Mouse (Mus musculus): ENCODE measurements around the gene Prss34. TPM values are rescaled to one million over a fixed set of nuclear protein-coding genes. Genes with fewer than 3 reads are reported as not detected.

The Prss34 gene
- not detected in 2 replicates for polyA plus RNA-seq (2014; fragmentation: Nextera tagmentation; extraction: Ambion mirVana)

- Histone ChIP-seq H3K9me3 (ENCODE audit: control insufficient read depth, low read length) (no peaks in the 10 kb centered on the region), H3K9ac (replicated peaks; ENCODE audit: low read depth, low read length) (no peak within 1 kb of the TSS), H3K27me3 (ENCODE audit: control insufficient read depth, insufficient read depth, low read length) (no peaks in the 10 kb centered on the region), H3K36me3 (ENCODE audit: control insufficient read depth, insufficient read depth, low read length) (no peaks in the 10 kb centered on the region), H3K4me3 (ENCODE audit: low read depth, low read length) (no peak within 1 kb of the TSS), H3K4me1 (ENCODE audit: control insufficient read depth, insufficient read depth, low read length) (no peaks in the 10 kb centered on the region), H3K27ac (ENCODE audit: low read depth, low read length) (no peak within 1 kb of the TSS), H3K4me2 (ENCODE audit: low read depth, low read length) (no peak within 1 kb of the TSS)
- WGBS, result 76% methylated on average over 5 of the region's 5 CpGs
- no peak for ATAC-seq (ENCODE audit: low read depth)
Observed at GRCm38 (mm10) chr17:25298094-25298493, at the start of gene Prss34. Gene Prss34, plus strand, starts transcription at chr17:25298394.

DNA sequence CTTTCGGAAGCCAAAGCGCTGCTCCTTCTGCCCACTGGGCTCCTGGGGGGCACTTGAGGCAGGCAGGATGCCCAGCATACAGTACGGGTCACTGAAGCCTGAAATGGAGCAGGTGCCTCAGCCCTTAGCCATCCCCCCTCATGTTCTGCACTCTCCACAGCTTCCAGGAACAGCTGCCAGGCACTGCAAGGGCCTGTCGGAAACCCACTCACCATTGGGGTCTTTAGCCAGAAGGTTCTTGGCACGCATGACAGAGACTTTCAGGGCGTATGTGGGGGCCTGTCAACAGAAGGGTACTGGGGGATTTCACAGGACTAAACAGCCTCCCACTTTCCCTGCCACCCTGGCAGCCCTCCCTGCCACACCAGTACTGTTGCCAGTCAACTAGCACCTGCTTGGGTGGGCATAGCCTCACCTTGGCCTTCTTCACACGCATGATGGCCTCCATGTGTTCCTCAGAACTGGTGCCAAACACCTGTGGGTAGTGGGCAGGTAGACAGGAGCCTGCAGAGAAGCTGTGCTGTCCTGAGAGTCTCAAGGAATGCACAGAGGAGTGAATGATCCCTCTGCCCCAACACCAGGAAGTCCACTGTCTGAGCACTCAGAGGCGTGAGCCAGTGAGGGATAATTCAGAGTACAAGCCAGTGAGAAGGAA is 47.9 kb upstream of the Prss34 start:
- 77% methylated on average over 8 of the region's 8 CpGs for WGBS
- ATAC-seq (ENCODE audit: low read depth), result no peak
- no peaks in the 10 kb centered on the region for H3K36me3 ChIP-seq (ENCODE audit: control insufficient read depth, insufficient read depth, low read length)
- H3K4me3 ChIP-seq (ENCODE audit: low read depth, low read length), result no peak overlapping the region
- no peaks in the 10 kb centered on the region for H3K9me3 ChIP-seq (ENCODE audit: control insufficient read depth, low read length)
- no peak overlapping the region for H3K9ac ChIP-seq (replicated peaks; ENCODE audit: low read depth, low read length)
- peaks cover 16% of the 10 kb centered on the region for H3K4me1 ChIP-seq (ENCODE audit: control insufficient read depth, insufficient read depth, low read length)
- H3K4me2 ChIP-seq (ENCODE audit: low read depth, low read length), result no peak overlapping the region
- no peak overlapping the region; the same call in 1 of the 2 replicates for H3K27ac ChIP-seq (ENCODE audit: low read depth, low read length)
- no peaks in the 10 kb centered on the region for H3K27me3 ChIP-seq (ENCODE audit: control insufficient read depth, insufficient read depth, low read length)

DNA sequence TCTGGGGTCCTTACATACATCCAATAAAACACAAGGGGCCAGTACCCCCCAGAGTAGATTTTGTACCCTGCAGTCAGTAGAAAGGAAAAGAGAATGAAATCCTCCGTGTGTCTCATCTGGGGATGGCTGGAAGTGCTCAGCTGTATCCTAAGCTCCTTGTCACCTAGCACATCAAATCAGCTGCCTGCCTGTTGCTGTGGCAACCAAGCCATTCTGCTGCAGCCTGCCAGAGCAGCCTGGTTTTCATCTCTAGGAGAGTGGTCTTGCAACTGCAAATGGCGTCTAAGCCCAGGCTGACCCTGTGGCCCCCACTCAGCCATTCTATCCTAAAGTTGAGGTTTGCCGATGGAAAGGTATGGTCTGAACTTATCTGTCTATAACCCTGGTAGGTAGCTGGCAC is 45.6 kb upstream of the Prss34 start:
- peak; percentile 59; the same call in 1 of the 2 replicates for ATAC-seq (ENCODE audit: low read depth)
- Histone ChIP-seq H3K4me2 (ENCODE audit: low read depth, low read length) (no peak overlapping the region), H3K9ac (replicated peaks; ENCODE audit: low read depth, low read length) (no peak overlapping the region), H3K4me1 (ENCODE audit: control insufficient read depth, insufficient read depth, low read length) (peaks cover 24% of the 10 kb centered on the region), H3K4me3 (ENCODE audit: low read depth, low read length) (no peak overlapping the region), H3K27ac (ENCODE audit: low read depth, low read length) (peak overlapping the region; percentile 23; the same call in 1 of the 2 replicates), H3K36me3 (ENCODE audit: control insufficient read depth, insufficient read depth, low read length) (no peaks in the 10 kb centered on the region), H3K27me3 (ENCODE audit: control insufficient read depth, insufficient read depth, low read length) (peaks cover 8% of the 10 kb centered on the region), H3K9me3 (ENCODE audit: control insufficient read depth, low read length) (no peaks in the 10 kb centered on the region)
- 27% methylated on average over 3 of the region's 3 CpGs for WGBS

DNA sequence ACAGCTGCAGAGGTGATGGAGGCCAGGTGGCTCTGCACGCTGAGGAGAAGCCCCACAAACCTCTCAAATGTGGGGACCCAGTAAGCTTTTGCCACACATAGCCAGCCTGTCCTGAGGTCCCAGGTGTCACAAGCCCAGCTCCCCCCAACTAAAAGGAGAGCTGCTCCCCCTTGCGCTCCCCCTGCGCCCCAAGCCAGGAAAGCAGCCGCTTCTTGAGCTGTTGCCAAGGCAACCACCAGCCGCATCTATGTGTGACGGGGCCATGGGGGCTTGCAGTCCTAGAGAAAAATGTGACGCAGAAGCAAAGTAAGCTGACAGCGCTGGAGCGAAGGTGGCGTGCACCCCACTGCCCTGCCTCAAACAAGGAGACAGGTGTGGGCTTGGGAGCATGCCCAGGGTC is 44.4 kb upstream of the Prss34 start:
- Histone ChIP-seq H3K36me3 (ENCODE audit: control insufficient read depth, insufficient read depth, low read length) (no peaks in the 10 kb centered on the region), H3K9ac (replicated peaks; ENCODE audit: low read depth, low read length) (peak overlapping the region; percentile 25; the same call in 1 of the 2 replicates), H3K27ac (ENCODE audit: low read depth, low read length) (0 out of 2 replicates have a peak overlapping the region, but pooled peaks have one; percentile 12), H3K27me3 (ENCODE audit: control insufficient read depth, insufficient read depth, low read length) (peaks cover 8% of the 10 kb centered on the region), H3K4me2 (ENCODE audit: low read depth, low read length) (peak overlapping the region; percentile 23), H3K4me3 (ENCODE audit: low read depth, low read length) (no peak overlapping the region), H3K4me1 (ENCODE audit: control insufficient read depth, insufficient read depth, low read length) (peaks cover 24% of the 10 kb centered on the region), H3K9me3 (ENCODE audit: control insufficient read depth, low read length) (no peaks in the 10 kb centered on the region)
- 0 out of 2 replicates have a peak, but pooled peaks have one; percentile 23 for ATAC-seq (ENCODE audit: low read depth)
- WGBS, result 16% methylated on average over 10 of the region's 10 CpGs

GRCm38 (mm10) chr17:25255110-25255509 is 43.1 kb upstream of the Prss34 start:
- WGBS, result 52% methylated on average over 2 of the region's 2 CpGs
- H3K9ac ChIP-seq (replicated peaks; ENCODE audit: low read depth, low read length), result no peak overlapping the region
- H3K4me2 ChIP-seq (ENCODE audit: low read depth, low read length), result no peak overlapping the region

GRCm38 (mm10) chr17:25256140-25256754 is 41.9 kb upstream of the Prss34 start, which contains the start of gene Baiap3:
Gene Baiap3, minus strand, starts transcription at chr17:25256364.
- H3K9ac ChIP-seq (replicated peaks; ENCODE audit: low read depth, low read length), result peak within 1 kb of the TSS; percentile 32; the same call in 1 of the 2 replicates
- 0 out of 2 replicates have a peak, but pooled peaks cover 7% of the 10 kb centered on the region for H3K36me3 ChIP-seq (ENCODE audit: control insufficient read depth, insufficient read depth, low read length)
- no peaks in the 10 kb centered on the region for H3K9me3 ChIP-seq (ENCODE audit: control insufficient read depth, low read length)
- peak within 1 kb of the TSS; percentile 48 for H3K4me2 ChIP-seq (ENCODE audit: low read depth, low read length)
- H3K27ac ChIP-seq (ENCODE audit: low read depth, low read length), result no peak within 1 kb of the TSS
- peaks cover 24% of the 10 kb centered on the region for H3K4me1 ChIP-seq (ENCODE audit: control insufficient read depth, insufficient read depth, low read length)
- peak within 1 kb of the TSS; percentile 17 for H3K4me3 ChIP-seq (ENCODE audit: low read depth, low read length)
- peaks cover 8% of the 10 kb centered on the region for H3K27me3 ChIP-seq (ENCODE audit: control insufficient read depth, insufficient read depth, low read length)
- no peak for ATAC-seq (ENCODE audit: low read depth)
- WGBS, result 5% methylated on average over 35 of the region's 35 CpGs

More at GRCm38 (mm10) chr17:25255110-25255509, 43.1 kb upstream of the Prss34 start:
- Histone ChIP-seq H3K36me3 (ENCODE audit: control insufficient read depth, insufficient read depth, low read length) (0 out of 2 replicates have a peak, but pooled peaks cover 6% of the 10 kb centered on the region), H3K4me1 (ENCODE audit: control insufficient read depth, insufficient read depth, low read length) (peaks cover 24% of the 10 kb centered on the region), H3K4me3 (ENCODE audit: low read depth, low read length) (no peak overlapping the region), H3K27me3 (ENCODE audit: control insufficient read depth, insufficient read depth, low read length) (peaks cover 8% of the 10 kb centered on the region), H3K9me3 (ENCODE audit: control insufficient read depth, low read length) (no peaks in the 10 kb centered on the region), H3K27ac (ENCODE audit: low read depth, low read length) (no peak overlapping the region)
- no peak for ATAC-seq (ENCODE audit: low read depth)

- no peak for ATAC-seq (ENCODE audit: low read depth)
- no peak overlapping the region for H3K27ac ChIP-seq (ENCODE audit: low read depth, low read length)
- H3K4me2 ChIP-seq (ENCODE audit: low read depth, low read length), result no peak overlapping the region
- H3K9me3 ChIP-seq (ENCODE audit: control insufficient read depth, low read length), result no peaks in the 10 kb centered on the region
- 50% methylated on average over 6 of the region's 6 CpGs for WGBS
- peaks cover 13% of the 10 kb centered on the region for H3K36me3 ChIP-seq (ENCODE audit: control insufficient read depth, insufficient read depth, low read length)
- H3K4me1 ChIP-seq (ENCODE audit: control insufficient read depth, insufficient read depth, low read length), result peaks cover 22% of the 10 kb centered on the region
- H3K9ac ChIP-seq (replicated peaks; ENCODE audit: low read depth, low read length), result no peak overlapping the region
- H3K4me3 ChIP-seq (ENCODE audit: low read depth, low read length), result no peak overlapping the region
- peaks cover 8% of the 10 kb centered on the region for H3K27me3 ChIP-seq (ENCODE audit: control insufficient read depth, insufficient read depth, low read length)
Observed at GRCm38 (mm10) chr17:25257804-25258261, 40.4 kb upstream of the Prss34 start.

DNA sequence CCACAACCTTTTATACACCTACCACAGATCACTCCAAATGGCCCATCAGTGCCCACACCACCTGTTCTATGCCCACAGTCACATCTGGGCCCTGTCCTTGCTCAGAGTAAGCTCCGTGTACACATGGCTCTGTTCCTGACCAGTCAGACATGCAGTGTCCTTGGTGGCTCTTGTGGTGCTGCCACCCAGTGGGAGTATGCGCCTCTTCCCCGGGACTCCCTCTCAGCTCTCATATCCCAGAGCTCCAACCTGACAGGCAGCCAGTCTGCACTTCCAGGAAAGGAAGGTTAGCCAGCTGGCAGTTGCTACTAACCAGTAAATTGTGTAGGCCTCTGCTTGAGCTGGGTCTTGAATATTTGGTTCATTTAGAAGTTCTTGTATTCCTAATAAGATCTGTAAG is 33.7 kb upstream of the Prss34 start:
- Histone ChIP-seq H3K4me1 (ENCODE audit: control insufficient read depth, insufficient read depth, low read length) (no peaks in the 10 kb centered on the region), H3K27me3 (ENCODE audit: control insufficient read depth, insufficient read depth, low read length) (no peaks in the 10 kb centered on the region), H3K9ac (replicated peaks; ENCODE audit: low read depth, low read length) (no peak overlapping the region), H3K4me2 (ENCODE audit: low read depth, low read length) (no peak overlapping the region), H3K27ac (ENCODE audit: low read depth, low read length) (no peak overlapping the region), H3K9me3 (ENCODE audit: control insufficient read depth, low read length) (no peaks in the 10 kb centered on the region), H3K4me3 (ENCODE audit: low read depth, low read length) (no peak overlapping the region), H3K36me3 (ENCODE audit: control insufficient read depth, insufficient read depth, low read length) (peaks cover 67% of the 10 kb centered on the region)
- ATAC-seq (ENCODE audit: low read depth), result no peak
- WGBS, result 79% methylated on average over 3 of the region's 3 CpGs

GRCm38 (mm10) chr17:25270795-25271335 is 27.3 kb upstream of the Prss34 start:
- Histone ChIP-seq H3K36me3 (ENCODE audit: control insufficient read depth, insufficient read depth, low read length) (peaks cover 29% of the 10 kb centered on the region), H3K27me3 (ENCODE audit: control insufficient read depth, insufficient read depth, low read length) (no peaks in the 10 kb centered on the region), H3K4me2 (ENCODE audit: low read depth, low read length) (peak overlapping the region; percentile 96; the same call in 1 of the 2 replicates), H3K4me1 (ENCODE audit: control insufficient read depth, insufficient read depth, low read length) (peaks cover 21% of the 10 kb centered on the region), H3K9me3 (ENCODE audit: control insufficient read depth, low read length) (no peaks in the 10 kb centered on the region), H3K4me3 (ENCODE audit: low read depth, low read length) (no peak overlapping the region), H3K27ac (ENCODE audit: low read depth, low read length) (no peak overlapping the region), H3K9ac (replicated peaks; ENCODE audit: low read depth, low read length) (no peak overlapping the region)
- no peak for ATAC-seq (ENCODE audit: low read depth)
- 82% methylated on average over 2 of the region's 2 CpGs for WGBS

Data from neural tube, embryonic 14.5 days (tissue).